Mouse (Mus musculus) layer of hippocampus, postnatal 36 days (tissue): ENCODE results near the gene Armh1. TPM values are rescaled to one million over a fixed set of nuclear protein-coding genes. Genes with fewer than 3 reads are reported as not detected.
"Not testable (repeated sequence)": the region's sequence is repeated elsewhere in the genome, so short reads cannot be mapped to it uniquely, and the experiment has no call there.

Source experiments
- DNase-seq, 2 experiments: peaks; one replicate each; pipeline ENCODE4 v3.0.0; 2022
- total RNA-seq, 2 experiments: library from RNA; stranded (reverse); gene quantifications; 2 replicates each; pipeline ENCODE4 v1.2.3; 2021

Gene Armh1
- total RNA-seq, 2 experiments from 2014 or later: 0.43 to 0.82 TPM

DNA sequence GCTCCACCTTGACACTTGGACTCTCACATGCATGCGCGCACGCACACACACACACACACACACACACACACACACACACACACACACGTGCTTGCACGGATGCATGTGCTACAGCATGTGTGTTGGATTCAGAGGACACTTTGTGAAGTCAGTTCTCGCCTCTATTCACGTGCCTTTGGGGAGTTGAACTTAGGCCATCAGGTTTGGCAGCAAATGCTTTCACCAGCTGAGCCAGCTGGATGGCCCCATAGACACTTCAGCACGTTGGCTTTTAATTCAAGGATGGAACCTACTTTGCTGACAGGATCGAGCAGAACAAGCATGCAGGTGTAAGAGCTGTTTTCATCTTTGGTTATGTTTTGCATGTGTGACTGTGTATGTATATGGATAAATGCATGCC, 30.1 kb downstream of the Armh1 start:
- no peak for DNase-seq

DNA sequence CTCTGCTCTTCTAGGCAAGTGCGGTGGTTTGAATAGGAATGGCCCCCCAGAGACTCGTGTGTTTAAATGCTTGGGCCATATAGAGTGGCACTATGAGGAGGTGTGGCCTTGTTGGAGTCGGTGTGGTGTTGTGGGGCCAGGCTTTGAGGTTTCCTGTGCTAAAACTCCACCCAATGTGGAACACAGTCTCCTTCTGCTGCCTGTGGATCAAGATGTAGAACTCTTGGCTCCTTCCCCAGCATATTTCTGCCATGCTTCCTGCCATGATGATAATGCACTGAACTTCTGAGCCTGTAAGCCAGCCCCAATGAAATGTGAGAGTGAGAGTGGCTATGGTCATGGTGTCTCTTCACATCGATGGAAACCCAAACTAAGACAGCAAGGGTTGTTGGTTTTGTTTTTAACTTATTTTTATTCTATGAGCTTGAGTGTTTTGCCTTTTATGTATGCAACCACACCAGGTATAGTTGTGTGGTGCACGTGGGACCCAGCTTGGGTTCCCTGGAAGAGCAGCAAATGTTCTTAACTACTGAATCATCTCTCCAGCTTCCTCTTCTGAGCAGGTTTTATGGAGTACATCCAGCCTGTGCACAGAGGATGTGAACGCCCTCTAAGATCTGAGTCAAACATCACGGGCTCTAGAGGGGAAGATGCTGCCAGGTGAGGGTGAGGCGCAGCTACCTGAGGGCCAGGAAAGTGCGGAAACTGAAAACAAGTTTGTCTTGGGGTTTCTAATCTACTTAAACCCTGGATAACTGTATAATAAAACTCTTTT, 31.0 kb downstream of the Armh1 start:
- DNase-seq: no peak

DNA sequence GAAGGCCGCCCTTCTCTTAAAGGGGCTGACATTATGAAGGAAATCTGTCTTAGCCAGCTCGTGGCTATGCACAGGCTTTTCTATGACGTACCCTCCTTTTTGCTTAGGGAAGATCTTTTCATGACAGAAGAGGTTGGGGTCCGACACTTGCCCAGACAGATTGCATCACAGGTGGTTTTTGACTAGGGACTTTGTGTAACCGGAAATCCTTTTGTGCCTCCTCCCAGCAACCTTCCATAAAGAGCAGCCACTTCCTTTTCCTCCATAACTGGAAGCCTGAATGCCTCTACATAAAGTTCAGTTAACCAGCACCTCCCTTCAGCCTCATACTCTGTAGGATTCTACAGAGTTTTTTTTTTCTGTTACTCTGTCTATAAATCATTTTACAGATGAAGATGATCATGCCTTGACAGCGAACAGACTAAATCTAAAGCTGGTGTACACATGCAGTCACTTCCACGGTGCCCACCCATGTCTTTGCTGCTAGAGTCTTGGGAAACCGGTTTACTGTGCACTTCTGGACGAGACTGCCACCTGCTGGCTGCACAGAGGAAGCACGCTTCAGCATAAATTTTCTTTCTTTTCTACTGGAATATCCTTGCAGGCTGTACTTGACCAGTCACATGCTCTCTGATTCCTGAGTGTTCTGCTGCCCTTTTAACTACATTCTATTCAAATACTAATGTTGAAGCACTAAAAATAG, 33.3 kb downstream of the Armh1 start:
- DNase-seq: peak in 1 of 2 experiments; percentile 24

DNA sequence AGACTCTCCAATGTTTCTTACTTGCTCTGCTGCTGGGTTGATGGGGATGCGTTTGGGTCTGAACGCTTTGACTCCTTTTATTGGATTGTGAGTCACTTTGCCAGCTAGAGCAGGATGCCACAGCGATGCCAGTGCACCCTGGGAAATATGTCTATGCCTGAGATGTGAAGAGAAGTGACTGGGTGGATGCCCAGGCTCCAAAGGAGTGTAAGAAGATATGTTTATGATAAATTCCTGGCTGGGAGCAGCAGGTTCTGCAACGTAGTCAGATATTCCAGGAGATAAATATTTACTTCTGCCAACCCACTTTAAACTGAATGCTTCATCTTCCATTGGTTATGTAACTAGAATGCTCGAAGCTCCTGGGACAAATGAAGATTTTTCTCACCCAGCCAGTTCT, 34.9 kb downstream of the Armh1 start:
- peak in 1 of 2 experiments; percentile 18 for DNase-seq

DNA sequence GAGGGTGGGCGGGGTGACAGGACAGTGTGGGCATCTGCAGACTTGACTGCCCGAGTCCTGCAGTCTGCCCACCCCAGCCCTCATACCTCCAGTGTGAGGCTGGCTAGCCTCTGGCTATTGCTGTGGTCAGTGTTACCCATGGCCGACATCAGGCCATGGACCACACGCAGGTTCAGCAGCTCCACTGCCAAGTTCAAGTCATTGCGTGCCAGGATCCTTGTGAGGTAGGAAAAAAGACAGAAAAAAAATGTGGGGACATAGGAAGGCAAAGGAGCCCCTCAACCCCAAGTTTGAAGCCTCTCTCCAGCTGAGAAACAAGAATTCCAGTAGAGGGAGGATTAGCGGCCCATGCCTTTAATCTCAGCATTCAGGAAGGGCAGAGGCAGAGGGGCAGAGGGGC, 37.7 kb downstream of the Armh1 start:
- no peak for DNase-seq

DNA sequence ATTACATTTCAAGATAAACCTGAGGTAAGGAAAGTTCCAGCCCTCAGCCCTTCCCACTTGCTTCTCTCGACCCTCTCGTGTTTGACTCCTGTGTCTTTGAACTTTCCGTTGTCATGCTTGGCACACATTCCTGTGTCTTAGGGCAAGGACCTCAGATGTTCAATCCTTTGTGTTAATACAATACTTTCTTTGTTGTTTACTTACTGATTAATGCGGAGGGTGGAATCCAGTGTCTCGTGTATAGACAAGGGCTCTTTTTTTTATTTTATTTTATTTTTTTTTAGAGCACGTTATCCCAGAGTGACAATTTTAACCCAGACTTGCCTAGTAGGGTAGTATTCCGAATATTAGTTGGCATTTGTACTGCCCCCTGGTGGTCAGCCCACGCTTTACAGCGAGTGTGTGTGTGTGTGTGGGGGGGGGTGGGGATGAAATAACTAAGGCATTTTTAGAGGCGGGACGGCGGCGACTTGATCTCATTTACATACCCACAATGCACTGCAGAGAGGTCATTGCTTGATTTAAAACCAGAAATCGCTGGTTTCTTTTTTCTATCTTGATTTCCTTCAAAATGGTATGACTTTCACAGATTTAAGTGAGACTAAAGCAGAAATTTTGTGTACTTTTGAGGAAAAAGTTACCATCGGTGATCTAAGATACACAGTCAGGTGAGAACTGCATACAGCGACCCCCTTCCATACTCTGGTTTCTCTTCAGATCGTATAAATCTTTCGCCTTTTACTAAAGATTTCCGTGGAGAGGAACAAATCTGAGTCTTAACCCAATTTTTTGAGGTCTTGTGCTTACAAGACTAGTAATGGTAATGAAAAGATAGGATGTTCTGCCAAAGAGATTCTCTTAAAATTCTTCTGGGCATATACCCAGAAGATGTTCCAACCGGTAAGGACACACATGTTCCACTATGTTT, 41.5 kb downstream of the Armh1 start:
- peak in 1 of 2 experiments; percentile 44 for DNase-seq

DNA sequence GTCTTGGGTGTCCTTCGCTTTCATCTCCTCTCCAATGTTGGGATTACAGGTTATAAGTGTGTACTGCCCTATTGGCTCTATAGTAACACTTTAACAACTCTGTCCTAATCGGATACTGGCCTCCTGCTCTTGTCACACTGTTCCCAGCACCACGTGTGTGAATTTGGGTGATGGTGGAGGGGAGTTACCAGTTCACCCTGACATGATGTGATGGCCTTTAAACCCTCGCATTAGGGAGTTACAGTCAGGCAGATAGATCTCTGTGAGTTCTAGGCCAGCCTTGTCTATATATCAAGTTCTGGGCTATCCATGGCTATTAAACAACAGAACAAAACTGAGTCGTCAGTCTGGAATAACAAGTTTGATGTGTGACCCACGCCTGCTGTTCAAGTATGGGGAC, 42.3 kb downstream of the Armh1 start:
- DNase-seq: no peak

DNA sequence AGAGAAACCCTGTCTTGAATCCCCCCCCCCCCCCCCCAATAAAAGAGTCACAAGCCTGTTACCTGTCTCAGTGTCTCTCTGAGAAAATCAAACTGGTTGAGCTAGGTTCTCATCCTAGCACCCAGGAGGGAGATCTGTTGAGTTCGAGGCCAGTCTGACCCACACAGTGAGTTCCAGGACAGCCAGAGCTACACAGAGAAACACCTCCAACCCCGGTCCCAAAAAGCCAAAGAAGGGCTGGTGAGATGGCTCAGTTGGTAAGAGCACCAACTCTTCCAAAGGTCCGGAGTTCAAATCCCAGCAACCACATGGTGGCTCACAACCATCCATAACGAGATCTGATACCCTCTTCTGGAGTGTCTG, 49.0 kb downstream of the Armh1 start:
- DNase-seq: no peak

DNA sequence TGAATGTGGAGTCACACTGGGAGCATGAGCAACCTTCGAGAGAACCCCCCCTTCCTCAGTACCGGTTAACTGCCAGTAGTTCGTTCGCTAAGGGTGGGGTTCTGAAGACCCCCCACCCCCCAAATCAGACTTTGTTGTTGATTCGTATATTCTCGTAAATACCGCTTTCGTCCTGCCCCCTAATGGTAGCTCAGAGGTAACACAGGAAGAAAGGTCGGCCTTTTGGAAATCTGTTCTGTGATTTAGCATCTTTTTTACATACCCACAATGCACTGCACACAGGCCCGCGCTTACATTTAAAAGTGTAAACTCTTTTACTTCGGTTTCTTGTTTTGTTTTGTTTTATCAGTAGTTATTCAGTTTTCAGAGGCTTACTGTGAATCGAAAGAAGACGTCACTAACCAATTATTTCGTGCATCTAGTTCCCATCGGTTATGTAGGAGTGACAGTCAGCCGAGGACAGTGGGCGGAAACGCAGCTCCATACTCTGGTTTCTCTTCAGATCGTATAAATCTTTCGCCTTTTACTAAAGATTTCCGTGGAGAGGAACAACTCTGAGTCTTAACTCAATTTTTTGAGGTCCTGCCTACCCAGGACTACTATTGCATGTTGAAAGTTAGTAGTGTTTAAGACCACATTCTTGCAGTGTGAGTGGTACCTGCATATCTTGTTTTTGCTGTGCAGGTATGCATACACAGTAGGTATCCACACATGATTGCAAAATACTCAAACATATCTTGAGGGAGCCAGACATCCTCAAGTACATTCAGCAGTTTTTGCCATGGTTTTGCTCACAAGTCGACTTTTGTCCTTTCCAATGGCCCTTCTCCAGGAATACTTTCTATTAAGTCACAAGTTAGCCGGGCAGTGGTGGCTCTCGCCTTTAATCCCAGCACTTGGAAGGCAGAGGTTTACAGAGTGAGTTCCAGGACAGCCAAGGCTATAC, 49.6 kb downstream of the Armh1 start:
- no peak for DNase-seq

DNA sequence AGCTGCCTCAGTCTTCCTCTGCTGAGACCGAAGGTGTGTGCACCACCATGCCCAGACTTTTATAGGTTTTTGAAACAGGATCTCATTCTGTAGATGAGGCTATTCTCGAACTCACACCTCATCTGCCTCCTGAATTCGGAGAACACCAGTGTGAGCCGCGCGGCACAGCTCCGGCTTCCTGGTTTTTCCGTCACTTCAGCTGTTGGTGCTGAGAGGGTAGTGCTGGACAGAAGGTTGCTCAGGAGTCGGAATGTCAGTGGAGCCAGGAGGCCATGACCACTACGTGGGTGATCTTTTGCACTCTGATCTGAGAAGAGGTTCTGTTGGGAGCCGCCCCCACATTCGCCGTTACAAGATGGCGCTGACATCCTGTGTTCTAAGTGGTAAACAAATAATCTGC, 60.1 kb downstream of the Armh1 start:
- DNase-seq: no peak

DNA sequence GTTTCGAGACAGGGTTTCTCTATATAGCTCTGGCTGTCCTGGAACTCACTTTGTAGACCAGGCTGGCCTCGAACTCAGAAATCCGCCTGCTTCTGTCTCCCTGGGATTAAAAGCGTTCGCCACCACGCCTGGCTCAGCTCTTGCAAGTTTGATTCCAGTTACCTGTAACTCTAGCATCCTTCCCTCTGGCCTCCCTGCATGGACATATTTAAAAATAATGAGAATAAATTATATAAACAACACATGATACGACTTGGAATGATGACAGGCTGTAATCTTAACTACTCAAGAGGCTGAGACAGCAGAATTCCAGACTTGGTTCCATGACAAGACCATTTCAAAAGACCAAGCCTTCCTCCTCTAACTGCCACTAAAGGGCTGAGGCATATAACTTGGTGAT, 61.3 kb downstream of the Armh1 start:
- no peak for DNase-seq

DNA sequence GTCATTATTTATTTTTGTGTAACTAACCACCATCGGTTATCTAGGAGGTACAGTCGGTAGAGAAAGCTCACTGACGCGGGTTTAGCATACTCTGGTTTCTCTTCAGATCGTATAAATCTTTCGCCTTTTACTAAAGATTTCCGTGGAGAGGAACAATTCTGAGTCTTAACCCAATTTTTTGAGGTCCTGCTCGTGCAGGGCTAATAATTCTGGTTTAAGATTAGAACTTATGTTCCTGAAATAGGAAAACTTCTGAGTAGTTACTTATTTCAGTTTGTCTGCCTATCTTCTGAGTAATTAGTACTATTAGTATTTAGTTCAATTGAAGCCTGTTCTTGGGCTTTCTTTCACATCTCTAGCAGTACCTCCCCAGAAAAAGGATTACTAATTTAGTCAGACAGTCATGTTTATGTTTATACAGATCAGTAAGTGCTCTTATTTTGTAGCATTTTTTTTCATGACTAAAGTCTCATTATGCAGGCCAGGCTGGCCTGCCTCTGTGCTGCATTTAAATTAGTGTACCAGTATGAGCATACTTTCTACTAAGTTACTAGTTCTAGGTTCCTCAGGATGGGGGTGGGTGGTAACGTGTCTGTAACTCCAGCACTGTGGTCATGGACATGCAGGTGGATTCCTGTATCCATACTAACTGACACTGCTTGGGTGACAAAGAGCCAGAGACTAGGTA, 61.9 kb downstream of the Armh1 start:
- no peak for DNase-seq

DNA sequence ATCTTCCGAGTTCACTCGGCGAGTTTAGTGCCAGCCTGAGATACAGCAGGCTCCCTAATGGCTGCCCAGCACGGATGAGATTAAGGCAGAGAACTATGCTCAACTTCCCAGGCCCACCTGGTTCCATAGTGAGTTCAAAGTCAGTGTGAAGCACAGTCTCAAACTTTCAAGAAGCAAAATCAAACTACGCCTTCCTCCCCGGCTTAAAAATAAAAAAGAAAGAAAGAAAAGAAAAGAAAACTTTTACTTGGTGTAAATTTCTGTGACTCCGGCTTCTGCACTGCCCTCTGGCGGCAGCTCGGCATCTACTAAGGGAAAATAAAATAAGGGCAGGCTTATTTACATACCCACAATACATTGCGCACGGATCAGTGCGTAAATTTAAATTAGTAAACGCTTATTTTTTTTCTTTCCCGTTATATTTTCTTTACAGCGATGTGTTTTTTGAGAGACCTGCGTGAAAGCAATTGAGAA, 62.5 kb downstream of the Armh1 start:
- DNase-seq: peak; percentile 63 to 64

DNA sequence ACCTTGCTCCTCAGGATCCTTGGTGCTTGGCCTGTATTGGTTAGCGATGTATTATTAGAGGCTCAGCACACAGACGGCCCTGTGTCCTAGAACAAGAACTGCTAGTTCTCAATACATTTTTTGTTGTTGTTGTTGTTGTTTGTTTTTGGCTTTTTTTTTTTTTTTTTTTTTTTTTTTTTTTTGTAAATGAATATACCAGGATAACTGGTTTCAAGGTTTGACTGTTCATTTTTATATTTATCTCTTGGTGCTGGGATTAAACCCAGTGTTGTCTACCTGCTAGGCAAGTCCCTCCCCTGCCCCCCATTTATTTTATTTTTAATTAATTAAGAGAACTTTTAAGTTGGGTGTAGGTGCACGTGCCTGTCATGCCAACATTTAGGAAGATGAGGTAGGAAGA, 63.0 kb downstream of the Armh1 start:
- DNase-seq: no peak

DNA sequence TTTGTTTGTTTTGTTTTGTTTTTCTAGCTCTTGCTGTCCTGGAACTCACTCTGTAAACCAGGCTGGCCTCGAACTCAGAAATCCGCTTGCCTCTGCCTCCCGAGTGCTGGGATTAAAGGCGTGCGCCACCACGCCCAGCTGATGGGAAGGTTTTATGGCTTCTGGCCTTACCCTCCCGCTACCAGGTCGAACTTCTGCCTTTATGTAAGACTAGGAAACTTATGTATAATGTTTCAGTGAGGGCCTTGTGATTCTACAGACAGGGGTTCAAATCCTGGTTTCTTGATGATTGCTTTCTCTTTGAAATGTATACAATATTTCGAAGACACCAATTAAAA, 69.2 kb downstream of the Armh1 start:
- not testable (repeated sequence) for DNase-seq

DNA sequence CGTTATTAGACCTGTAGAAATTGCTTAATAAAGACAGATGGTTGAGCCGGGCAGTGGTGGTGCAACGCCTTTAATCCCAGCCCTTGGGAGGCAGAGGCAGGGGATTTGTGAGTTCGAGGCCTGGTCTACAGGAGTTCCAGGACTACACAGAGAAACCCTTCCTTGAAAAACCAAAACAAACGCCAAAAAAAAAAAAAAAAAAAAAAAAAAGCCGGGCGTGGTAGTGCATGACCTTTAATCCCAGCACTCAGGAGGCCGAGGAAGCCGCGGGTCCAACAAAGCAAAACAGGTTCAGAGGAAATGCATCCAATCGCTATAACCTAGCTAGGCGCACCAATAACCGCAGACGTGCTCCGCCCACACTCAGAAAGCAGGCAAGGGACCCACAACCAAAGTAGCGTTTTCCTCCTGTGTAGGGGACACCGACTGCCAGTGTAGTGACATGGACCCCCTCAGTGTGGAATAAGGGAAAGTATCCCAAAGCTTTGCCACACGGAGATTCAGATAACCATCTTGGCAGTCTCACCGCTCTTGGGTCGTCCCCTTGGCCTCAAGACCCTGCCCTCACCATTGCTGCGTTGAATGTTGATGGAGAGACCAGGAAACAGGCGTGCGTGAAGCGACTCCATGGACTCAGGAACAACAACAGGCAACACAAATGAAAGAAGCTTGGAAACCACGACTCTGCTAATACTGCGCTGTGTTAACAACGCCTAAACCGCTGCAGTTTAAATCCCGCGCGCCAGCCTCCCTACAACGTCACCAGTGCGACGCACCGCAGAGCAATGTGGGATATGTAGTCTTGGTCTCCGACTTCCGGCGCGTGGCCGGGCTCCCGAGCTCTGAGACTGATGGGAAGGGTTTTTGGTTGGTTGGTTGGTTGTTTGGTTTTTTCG, 69.8 kb downstream of the Armh1 start, which contains the start of gene Kif2c:
TSS of gene Kif2c (minus strand) at position 777 of the 896 bp plus-strand sequence.
- peak; percentile 92 to 94 for DNase-seq

DNA sequence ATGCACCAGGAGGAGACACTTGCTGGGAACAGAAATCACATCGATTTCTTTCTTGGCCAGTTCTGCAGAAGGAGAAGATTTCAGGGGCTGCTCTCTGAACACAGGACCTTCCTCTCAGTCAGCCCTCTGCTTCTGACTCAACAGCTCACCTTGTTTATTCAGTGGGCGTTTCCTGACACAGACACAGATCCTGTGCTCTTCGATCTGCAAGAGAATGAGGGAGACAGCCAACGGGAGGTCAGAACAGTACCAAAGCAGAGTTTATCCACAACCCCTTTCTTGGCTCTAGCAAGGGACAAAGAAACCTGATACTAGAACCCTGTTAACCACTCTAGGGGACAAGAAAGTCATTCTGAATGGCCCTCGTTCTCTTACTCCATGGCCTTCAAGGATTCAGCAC, 82.0 kb downstream of the Armh1 start:
- no peak for DNase-seq
